Mouse (Mus musculus): Measurements from ENCODE around the gene Agtpbp1.

Agtpbp1 gene

DNA sequence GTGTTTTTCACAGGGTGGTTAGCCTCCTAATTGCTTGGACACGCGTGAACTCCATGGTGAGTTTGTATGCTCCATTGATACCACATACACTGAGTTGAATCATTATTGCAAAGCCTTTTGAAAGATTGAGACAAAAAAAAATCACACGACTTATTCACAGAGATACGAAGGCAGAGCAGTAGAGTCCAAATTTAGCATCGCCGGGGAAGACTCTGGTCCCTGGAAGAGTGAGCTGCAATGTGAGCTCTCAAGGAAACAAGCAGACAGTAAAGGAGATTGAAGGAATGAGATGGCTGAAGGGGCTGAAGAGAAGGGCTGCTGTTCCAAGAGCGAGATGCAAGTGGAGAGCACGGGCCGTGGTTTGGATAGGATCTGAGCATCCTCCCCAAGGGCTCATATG is 171.1 kb downstream of the Agtpbp1 start:
- DNase-seq = no peak

GRCm38 (mm10) chr13:59412672-59413071 is 172.4 kb downstream of the Agtpbp1 start:
- DNase-seq = no peak

GRCm38 (mm10) chr13:59407182-59407581 is 177.8 kb downstream of the Agtpbp1 start:
- DNase-seq = no peak

DNA sequence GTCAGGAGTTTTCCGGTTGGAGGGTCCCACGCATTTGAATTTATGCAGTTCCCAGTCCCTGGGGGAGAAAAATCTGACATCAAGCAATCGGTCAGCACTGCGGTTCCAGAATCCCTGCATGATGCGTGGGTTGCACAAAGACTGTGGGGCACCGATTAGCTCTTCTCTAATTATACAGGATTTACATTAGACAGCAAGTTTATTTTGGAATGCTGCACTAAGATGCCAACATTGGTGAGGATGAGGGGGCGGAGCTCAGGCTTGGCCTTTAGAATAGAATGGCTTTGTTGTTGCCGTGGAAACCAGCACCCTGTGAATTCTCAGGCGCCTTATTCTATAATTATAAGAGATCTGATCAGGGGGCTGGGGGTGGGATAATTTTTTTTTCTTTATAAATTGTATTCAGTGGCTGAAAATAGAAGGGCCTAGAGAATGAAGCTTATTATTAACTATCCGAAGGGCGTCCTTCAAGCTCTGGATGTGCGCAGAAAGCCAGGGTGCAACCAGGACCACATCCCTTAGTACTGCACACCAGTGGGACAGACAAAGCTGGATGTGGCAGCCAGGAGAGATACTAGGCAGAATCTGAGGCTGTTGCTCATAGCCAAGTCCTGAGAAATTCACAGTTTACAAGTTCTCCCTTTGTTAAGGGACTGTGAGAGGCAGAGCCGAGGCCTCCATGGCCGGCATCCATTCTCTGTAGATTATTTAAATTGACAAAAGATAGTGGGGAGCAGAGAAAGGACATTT is 182.8 kb downstream of the Agtpbp1 start:
- DNase-seq = no peak

- DNase-seq = peak; percentile 41
Observed at GRCm38 (mm10) chr13:59397571-59397970, 187.5 kb downstream of the Agtpbp1 start.
